Mouse (Mus musculus) kidney, adult 2 months (tissue): ENCODE measurements at regions not wholly inside any gene's neighbourhood (a gene's known extent, or its start where the extent isn't known, plus 50 kb on each side); places are given as distances from the start of the nearest gene placed in this dataset.

Experiments used
- CTCF ChIP-seq: fragments of 200-500 bp; conservative IDR thresholded peaks from 2 replicates; pipeline ENCODE4 v1.5.1; 2011; ENCODE audit warnings: low read depth, mild to moderate bottlenecking, control low read depth, low read length, moderate library complexity, mixed read lengths; ENCODE audit not compliant: insufficient read depth, insufficient read length
- POLR2A ChIP-seq: fragments of 200-500 bp; IDR thresholded peaks from one replicate; pipeline ENCODE4 v1.6.1; 2011; ENCODE audit warnings: low read depth, low read length, control low read depth

DNA sequence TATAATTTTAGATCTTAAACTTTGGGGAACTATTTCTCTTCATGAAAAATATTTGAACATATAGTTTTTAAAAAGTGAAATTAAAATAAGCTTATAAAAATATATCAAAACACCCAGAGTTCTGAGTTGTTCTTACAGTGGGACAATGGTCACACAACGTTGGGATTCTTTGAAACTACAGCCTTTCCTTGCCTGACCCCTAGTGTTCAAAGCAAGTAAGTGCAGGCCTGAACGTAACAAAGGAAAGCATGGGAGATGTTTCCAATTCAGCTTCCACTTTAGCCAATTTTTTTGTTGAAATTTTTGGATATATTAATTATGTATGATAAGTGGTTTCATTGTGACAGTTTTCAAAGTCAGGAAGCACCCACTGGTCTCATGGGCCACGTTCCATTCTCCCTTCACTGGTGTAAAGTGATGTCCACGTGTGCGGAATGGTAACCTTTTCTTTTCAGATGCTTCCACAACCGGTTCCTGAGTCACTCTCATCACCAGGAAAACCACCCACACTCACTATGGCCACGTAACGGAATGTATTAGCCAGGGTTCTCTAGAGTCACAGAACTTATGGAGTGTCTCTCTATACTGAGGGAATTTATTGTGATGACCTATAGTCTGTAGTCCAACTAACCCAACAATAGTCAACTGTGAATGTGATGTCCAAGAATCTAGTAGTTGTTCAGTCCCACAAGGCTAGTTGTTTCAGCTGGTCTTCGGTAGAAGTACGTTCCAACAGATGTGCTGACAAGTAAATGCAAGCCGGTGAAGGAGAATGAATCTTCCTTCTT is 317.3 kb downstream of the Prdm13 start:
- no peak for TF ChIP-seq POLR2A
- 0 out of 2 replicates have a peak, but pooled peaks have one; percentile 20 for TF ChIP-seq CTCF
